Mouse (Mus musculus) limb, embryonic 14.5 days (tissue): ENCODE results near the gene Hnrnpa1. TPM values are rescaled to one million over a fixed set of nuclear protein-coding genes. Genes with fewer than 3 reads are reported as not detected.

Source experiments
- ATAC-seq: fragments of 200-750 bp; cut with Nextera tagmentation; 2 replicates; pipeline ENCODE4 v1.8.0; 2017; ENCODE audit warnings: low read depth, moderate number of reproducible peaks, moderate TSS enrichment; ENCODE audit not compliant: low FRiP score
- DNase-seq: peaks from one replicate; pipeline ENCODE4 v3.0.0-alpha.2; 2015; ENCODE audit warnings: low spot score
- H3K27ac ChIP-seq: fragments of 300-500 bp; sonication (generic); replicated peaks from 2 replicates; pipeline ENCODE4 v1.5.1; 2014; ENCODE audit warnings: low read depth, mild to moderate bottlenecking, low read length, moderate library complexity, mixed read lengths
- H3K27me3 ChIP-seq: fragments of 300-500 bp; sonication (generic); 2 replicates; pipeline ENCODE4 v1.6.1; 2014; ENCODE audit warnings: low read length, mixed read lengths; ENCODE audit not compliant: control insufficient read depth, insufficient read depth
- H3K36me3 ChIP-seq: fragments of 300-500 bp; sonication (generic); 2 replicates; pipeline ENCODE4 v1.6.1; 2014; ENCODE audit warnings: mild to moderate bottlenecking, low read length, moderate library complexity, mixed read lengths; ENCODE audit not compliant: control insufficient read depth, insufficient read depth
- H3K4me1 ChIP-seq: fragments of 300-500 bp; sonication (generic); 2 replicates; pipeline ENCODE4 v1.6.1; 2014; ENCODE audit warnings: antibody characterized with exemption, low read length, mixed read lengths; ENCODE audit not compliant: control insufficient read depth, insufficient read depth
- H3K4me2 ChIP-seq: fragments of 300-500 bp; sonication (generic); replicated peaks from 2 replicates; pipeline ENCODE4 v1.6.1; 2014; ENCODE audit warnings: low read depth, mild to moderate bottlenecking, low read length, moderate library complexity; ENCODE audit not compliant: severe bottlenecking
- H3K4me3 ChIP-seq: fragments of 300-500 bp; sonication (generic); replicated peaks from 2 replicates; pipeline ENCODE4 v1.5.1; 2014; ENCODE audit warnings: low read length
- H3K9ac ChIP-seq: fragments of 300-500 bp; sonication (generic); 2 replicates; pipeline ENCODE4 v1.6.1; 2014; ENCODE audit warnings: mild to moderate bottlenecking, low read depth, low read length, moderate library complexity; ENCODE audit not compliant: severe bottlenecking
- H3K9me3 ChIP-seq: fragments of 300-500 bp; sonication (generic); 2 replicates; pipeline ENCODE4 v1.6.1; 2016; ENCODE audit warnings: low read length; ENCODE audit not compliant: control insufficient read depth
- POLR2A ChIP-seq: fragments of 200-500 bp; IDR thresholded peaks from 2 replicates; pipeline ENCODE4 v1.8.0; 2012; ENCODE audit warnings: inconsistent platforms, mild to moderate bottlenecking, moderate library complexity, borderline replicate concordance; ENCODE audit not compliant: insufficient read depth, insufficient read length; ENCODE audit errors: extremely low read depth
- WGBS: fragments of 180-500 bp; shearing (Covaris S2); extraction: QIAGEN DNeasy Blood & Tissue Kit; methylation state at CpG from one replicate; pipeline ENCODE4 v1.1.7; 2014; 5-methylcytosine and 5-hydroxymethylcytosine counted together
- polyA plus RNA-seq, 2 experiments: library from polyadenylated mRNA; depleted of rRNA in 1 of 2; stranded (reverse) in 1 of 2; unstranded in 1 of 2; fragments of >200 nt; fragmentation: Nextera tagmentation in 1 of 2; extraction: Ambion mirVana in 1 of 2; gene quantifications; 2 replicates each; pipeline versions ENCODE4 v1.2.1 to v1.2.3; 2012 to 2014

Gene Hnrnpa1
- polyA plus RNA-seq, 2 experiments: 704 to 1,175 TPM

DNA sequence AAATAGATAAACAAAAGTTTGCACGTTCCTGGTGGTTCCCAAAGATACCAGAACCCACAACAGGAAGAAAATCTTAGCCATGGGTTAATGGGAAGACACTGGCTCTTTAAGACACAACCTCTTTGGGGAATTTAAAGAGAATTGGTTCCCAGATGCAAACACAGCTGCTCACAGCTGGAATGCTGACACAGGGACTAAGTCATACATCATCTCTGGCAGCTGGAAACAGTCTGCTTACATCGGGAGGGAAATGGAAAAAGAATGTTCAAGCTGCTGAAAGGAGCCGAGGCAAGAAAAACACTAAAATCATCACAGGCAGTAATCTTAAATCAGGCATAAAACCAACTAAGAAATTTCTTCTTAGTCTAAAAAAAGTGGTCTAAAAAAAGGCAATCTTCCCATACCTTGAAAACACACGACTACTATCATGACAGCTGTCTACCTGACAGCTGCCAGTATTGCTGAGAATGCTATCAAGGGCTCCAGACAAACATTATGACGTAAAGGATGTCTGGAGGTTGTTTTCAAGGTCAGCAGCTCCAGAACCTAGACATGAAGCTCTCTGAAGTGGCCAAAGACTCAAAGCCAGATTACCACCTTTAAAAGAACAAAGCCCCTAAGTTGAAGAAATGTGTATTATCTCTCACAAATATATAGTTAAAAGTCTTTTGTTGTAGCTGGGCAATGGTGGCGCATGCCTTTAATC lies 38.0 kb upstream of the Hnrnpa1 start:
- Histone ChIP-seq H3K4me3 (no peak overlapping the region), H3K4me1 (no peaks in the 10 kb centered on the region), H3K9ac (no peak overlapping the region), H3K27me3 (no peaks in the 10 kb centered on the region), H3K27ac (no peak overlapping the region; the same call in 1 of the 2 replicates), H3K36me3 (peaks cover 81% of the 10 kb centered on the region), H3K4me2 (no peak overlapping the region), H3K9me3 (no peaks in the 10 kb centered on the region)
- TF ChIP-seq POLR2A: no peak
- 46% methylated on average over 6 of the region's 6 CpGs for WGBS
- DNase-seq (peak; percentile 73), ATAC-seq (peak; percentile 74; the same call in 1 of the 2 replicates)

DNA sequence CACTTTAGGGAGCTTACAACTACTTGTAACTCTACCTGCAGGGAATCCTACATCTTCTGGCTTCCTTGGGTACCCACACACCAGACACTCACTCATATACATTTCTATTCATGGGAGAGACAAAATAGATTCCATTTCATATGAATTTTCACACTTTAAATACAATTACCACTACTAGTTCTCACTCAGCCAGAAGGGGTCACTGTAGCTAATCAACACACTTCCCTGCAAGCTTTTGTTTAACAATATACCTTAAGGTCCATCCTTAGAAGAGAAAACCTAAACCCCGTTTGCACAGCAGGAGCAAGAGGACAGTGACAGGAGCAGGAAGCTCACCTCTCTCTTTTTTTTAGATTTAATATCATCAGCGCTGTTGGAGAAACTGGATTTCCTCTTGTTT lies 35.1 kb upstream of the Hnrnpa1 start:
- H3K4me2 ChIP-seq: no peak overlapping the region
- WGBS: 55% methylated on average over 2 of the region's 2 CpGs
- H3K4me1 ChIP-seq: no peaks in the 10 kb centered on the region
- ATAC-seq (no peak), DNase-seq (no peak)
- H3K27me3 ChIP-seq: no peaks in the 10 kb centered on the region
- peaks cover 78% of the 10 kb centered on the region for H3K36me3 ChIP-seq
- H3K9me3 ChIP-seq: no peaks in the 10 kb centered on the region
- no peak overlapping the region for H3K9ac ChIP-seq
- no peak for TF ChIP-seq POLR2A
- H3K4me3 ChIP-seq: no peak overlapping the region
- no peak overlapping the region for H3K27ac ChIP-seq

DNA sequence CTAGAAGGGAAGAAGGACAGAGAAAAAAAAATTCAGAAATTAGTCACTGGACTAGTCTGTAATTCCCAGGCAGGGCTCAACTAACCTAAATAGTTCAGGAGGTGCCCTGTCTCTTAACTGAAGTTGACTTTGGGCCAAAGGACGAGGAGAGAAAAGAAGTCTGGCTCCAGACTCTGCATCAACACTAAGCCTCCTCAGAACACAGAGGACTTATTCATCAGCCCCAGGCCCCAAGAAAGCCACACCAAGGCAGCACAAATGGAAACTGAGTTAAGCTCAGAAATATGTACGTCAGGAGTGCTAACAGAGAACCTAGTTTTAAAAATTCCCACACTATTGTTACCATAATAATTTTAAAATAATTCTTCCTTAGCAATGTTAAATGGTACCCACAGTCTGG lies 26.1 kb upstream of the Hnrnpa1 start:
- DNase-seq (peak; percentile 21), ATAC-seq (no peak)
- Histone ChIP-seq H3K4me2 (peak overlapping the region; percentile 51), H3K9me3 (no peaks in the 10 kb centered on the region), H3K4me1 (peaks cover 12% of the 10 kb centered on the region), H3K27ac (peak overlapping the region; percentile 68), H3K27me3 (no peaks in the 10 kb centered on the region), H3K9ac (0 out of 2 replicates have a peak overlapping the region, but pooled peaks have one; percentile 34), H3K4me3 (peak overlapping the region; percentile 29), H3K36me3 (peaks cover 37% of the 10 kb centered on the region)
- TF ChIP-seq POLR2A: no peak
- 23% methylated on average over 2 of the region's 2 CpGs for WGBS

DNA sequence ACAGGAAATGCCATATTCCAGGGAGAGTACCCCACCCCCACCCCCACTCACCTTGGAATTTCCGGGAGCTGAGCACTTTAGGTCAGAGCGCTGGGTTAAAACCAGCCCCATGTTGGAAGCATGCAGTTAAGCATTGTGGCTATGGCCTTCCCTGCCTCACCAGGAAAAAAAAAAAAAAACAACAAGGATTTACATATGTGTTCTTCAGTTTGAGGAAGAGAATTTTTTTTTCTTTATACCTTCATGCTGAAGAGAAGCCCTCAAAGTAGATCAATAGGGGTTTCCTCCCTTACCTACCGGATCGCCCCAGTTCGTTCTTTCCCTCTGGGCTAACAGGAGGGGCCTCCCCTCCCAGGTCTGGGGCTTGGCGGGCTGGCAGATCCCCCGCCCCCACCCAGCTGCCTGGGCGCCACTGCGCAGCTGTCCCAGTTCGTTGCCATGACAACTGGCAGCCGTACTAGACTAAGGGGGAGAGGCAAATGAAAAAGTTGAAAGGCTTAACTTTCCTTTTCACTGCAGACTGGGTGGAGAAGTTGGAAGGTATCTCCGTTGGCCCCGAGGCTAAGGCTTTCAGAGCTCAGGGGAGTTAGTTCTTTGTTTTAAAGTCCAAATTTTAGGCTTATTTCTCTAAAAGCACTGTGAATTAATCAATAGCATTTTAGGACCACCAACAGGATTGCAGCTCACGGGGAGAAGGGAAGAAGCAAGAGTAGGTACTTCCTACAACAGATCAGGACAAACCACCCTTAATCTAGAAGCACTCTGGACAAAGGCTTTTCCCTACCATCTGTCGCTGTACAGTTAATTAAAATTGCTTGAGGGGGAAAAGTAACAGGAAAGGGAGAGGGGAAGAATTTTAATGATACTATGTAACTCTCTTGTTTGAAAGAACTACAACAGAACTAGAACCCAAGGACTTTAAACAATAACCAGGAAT lies 25.0 kb upstream of the Hnrnpa1 start:
- Histone ChIP-seq H3K36me3 (peaks cover 26% of the 10 kb centered on the region), H3K27ac (peak overlapping the region; percentile 87), H3K4me3 (peak overlapping the region; percentile 41), H3K9me3 (no peaks in the 10 kb centered on the region), H3K4me1 (peaks cover 12% of the 10 kb centered on the region), H3K27me3 (no peaks in the 10 kb centered on the region), H3K9ac (peak overlapping the region; percentile 51), H3K4me2 (peak overlapping the region; percentile 53)
- peak; percentile 97 for ATAC-seq
- 0% methylated on average over 15 of the region's 15 CpGs for WGBS
- DNase-seq: peak; percentile 97
- TF ChIP-seq POLR2A: 0 out of 2 replicates have a peak, but pooled peaks have one; percentile 41

DNA sequence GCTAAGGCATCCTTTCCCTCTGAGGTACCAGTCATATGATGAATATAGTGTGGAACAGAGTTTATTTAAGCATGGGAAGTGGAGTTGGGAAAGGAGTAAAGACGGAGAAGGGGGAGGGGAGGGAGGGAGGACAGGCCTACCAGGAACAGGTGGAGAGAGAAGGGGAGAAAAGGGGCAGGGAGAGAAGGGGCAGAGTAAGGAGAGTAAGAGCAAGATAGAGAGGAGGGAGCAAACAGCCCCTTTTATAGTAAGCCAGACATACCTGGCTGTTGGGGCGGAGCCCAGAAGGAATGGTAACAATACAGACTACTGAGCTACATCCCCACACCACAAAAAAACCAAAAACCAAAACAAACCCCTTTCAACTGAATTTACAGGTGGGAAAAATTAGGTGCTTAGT lies 24.2 kb upstream of the Hnrnpa1 start:
- H3K36me3 ChIP-seq: peaks cover 19% of the 10 kb centered on the region
- ATAC-seq (no peak), DNase-seq (no peak)
- WGBS: 25% methylated on average over 2 of the region's 2 CpGs
- no peak for TF ChIP-seq POLR2A
- H3K27ac ChIP-seq: peak overlapping the region; percentile 87
- H3K4me3 ChIP-seq: no peak overlapping the region
- peaks cover 17% of the 10 kb centered on the region for H3K4me1 ChIP-seq
- peak overlapping the region; percentile 53 for H3K4me2 ChIP-seq
- no peak overlapping the region for H3K9ac ChIP-seq
- no peaks in the 10 kb centered on the region for H3K9me3 ChIP-seq
- H3K27me3 ChIP-seq: no peaks in the 10 kb centered on the region
